Mouse (Mus musculus) stomach, postnatal 0 days (tissue): ENCODE results near the gene Anxa6. TPM values are rescaled to one million over a fixed set of nuclear protein-coding genes. Genes with fewer than 3 reads are reported as not detected.

Experiments
- ATAC-seq: fragments of 200-750 bp; cut with Nextera tagmentation; 2 replicates; pipeline ENCODE4 v1.8.0; 2017; ENCODE audit not compliant: low FRiP score, low TSS enrichment
- DNase-seq: peaks from one replicate; pipeline ENCODE4 v3.0.0-alpha.2; 2016; ENCODE audit warnings: low spot score
- H3K27ac ChIP-seq: fragments of 300-500 bp; sonication (generic); replicated peaks from 2 replicates; pipeline ENCODE4 v1.5.1; 2014; ENCODE audit warnings: mild to moderate bottlenecking, control low read depth
- H3K27me3 ChIP-seq: fragments of 300-500 bp; sonication (generic); 2 replicates; pipeline ENCODE4 v1.6.1; 2014; ENCODE audit warnings: low read length; ENCODE audit not compliant: control insufficient read depth, insufficient read depth
- H3K36me3 ChIP-seq: fragments of 300-500 bp; sonication (generic); 2 replicates; pipeline ENCODE4 v1.6.1; 2014; ENCODE audit warnings: low read length, mixed read lengths; ENCODE audit not compliant: control insufficient read depth, insufficient read depth
- H3K4me1 ChIP-seq: fragments of 300-500 bp; sonication (generic); replicated peaks from 2 replicates; pipeline ENCODE4 v1.6.1; 2014; ENCODE audit warnings: antibody characterized with exemption; ENCODE audit not compliant: control insufficient read depth, insufficient read depth
- H3K4me2 ChIP-seq: fragments of 300-500 bp; sonication (generic); replicated peaks from 2 replicates; pipeline ENCODE4 v1.6.1; 2014; ENCODE audit warnings: low read depth, mild to moderate bottlenecking, control low read depth, moderate library complexity
- H3K4me3 ChIP-seq: fragments of 300-500 bp; sonication (generic); 2 replicates; pipeline ENCODE4 v1.5.1; 2014; ENCODE audit warnings: low read depth, low read length, control low read depth
- H3K9ac ChIP-seq: fragments of 300-500 bp; sonication (generic); 2 replicates; pipeline ENCODE4 v1.6.1; 2014; ENCODE audit warnings: mild to moderate bottlenecking, low read length, control low read depth, mixed read lengths
- H3K9me3 ChIP-seq: fragments of 300-500 bp; sonication (generic); 2 replicates; pipeline ENCODE4 v1.6.1; 2016; ENCODE audit warnings: low read length; ENCODE audit not compliant: control insufficient read depth
- CTCF ChIP-seq: IDR thresholded peaks from 2 replicates; pipeline ENCODE4 v1.5.1; 2016; ENCODE audit warnings: antibody characterized with exemption, low read depth, mild to moderate bottlenecking, moderate library complexity
- EP300 ChIP-seq: optimal IDR thresholded peaks from 2 replicates; pipeline ENCODE3; 2016; ENCODE audit warnings: antibody characterized with exemption
- WGBS: fragments of 180-500 bp; shearing (Covaris S2); extraction: QIAGEN DNeasy Blood & Tissue Kit; methylation state at CpG from one replicate; pipeline ENCODE4 v1.1.7; 2014; 5-methylcytosine and 5-hydroxymethylcytosine counted together
- polyA plus RNA-seq: library from polyadenylated mRNA; unstranded; fragments of >200 nt; fragmentation: Nextera tagmentation; extraction: Ambion mirVana; gene quantifications from 2 replicates; pipeline ENCODE4 v1.2.1, GENCODE M21; 2015

The Anxa6 gene
- polyA plus RNA-seq, 1 experiment from 2014 or later: 141 TPM

- H3K4me1 ChIP-seq: no peaks in the 10 kb centered on the region
- H3K9ac ChIP-seq: no peak overlapping the region
- H3K27ac ChIP-seq: no peak overlapping the region
- TF ChIP-seq EP300 (no peak), CTCF (no peak)
- no peak overlapping the region for H3K4me3 ChIP-seq
- H3K9me3 ChIP-seq: no peaks in the 10 kb centered on the region
- H3K27me3 ChIP-seq: no peaks in the 10 kb centered on the region
- no peak overlapping the region for H3K4me2 ChIP-seq
- no peaks in the 10 kb centered on the region for H3K36me3 ChIP-seq
- DNase-seq: no peak
- WGBS: 49% methylated on average over 4 of the region's 4 CpGs
- ATAC-seq: no peak
These were observed 33.7 kb upstream of the Anxa6 start for GRCm38 (mm10) chr11:55066921-55067320.

GRCm38 (mm10) chr11:55062856-55063255 lies 29.6 kb upstream of the Anxa6 start:
- Histone ChIP-seq H3K9ac (no peak overlapping the region), H3K36me3 (no peaks in the 10 kb centered on the region), H3K4me2 (no peak overlapping the region), H3K9me3 (no peaks in the 10 kb centered on the region), H3K4me3 (no peak overlapping the region), H3K27ac (no peak overlapping the region), H3K27me3 (no peaks in the 10 kb centered on the region), H3K4me1 (no peaks in the 10 kb centered on the region)
- DNase-seq (no peak), ATAC-seq (no peak)
- TF ChIP-seq CTCF: no peak
- no peak for TF ChIP-seq EP300
- WGBS: 29% methylated on average over 5 of the region's 5 CpGs

GRCm38 (mm10) chr11:55060802-55061201 lies 27.6 kb upstream of the Anxa6 start:
- Histone ChIP-seq H3K4me3 (no peak overlapping the region), H3K27me3 (no peaks in the 10 kb centered on the region), H3K9me3 (no peaks in the 10 kb centered on the region), H3K4me1 (no peaks in the 10 kb centered on the region), H3K27ac (no peak overlapping the region), H3K9ac (no peak overlapping the region), H3K36me3 (no peaks in the 10 kb centered on the region), H3K4me2 (no peak overlapping the region)
- TF ChIP-seq CTCF: no peak
- no peak for TF ChIP-seq EP300
- DNase-seq: no peak
- 87% methylated on average over 5 of the region's 5 CpGs for WGBS
- no peak for ATAC-seq

- no peaks in the 10 kb centered on the region for H3K27me3 ChIP-seq
- H3K4me3 ChIP-seq: no peak overlapping the region
- no peaks in the 10 kb centered on the region for H3K9me3 ChIP-seq
- H3K27ac ChIP-seq: no peak overlapping the region
- DNase-seq (no peak), ATAC-seq (no peak)
- no peak overlapping the region for H3K9ac ChIP-seq
- H3K36me3 ChIP-seq: no peaks in the 10 kb centered on the region
- no peak for TF ChIP-seq EP300
- peak; percentile 38 for TF ChIP-seq CTCF
- WGBS: 80% methylated on average over 3 of the region's 3 CpGs
- H3K4me2 ChIP-seq: no peak overlapping the region
- no peaks in the 10 kb centered on the region for H3K4me1 ChIP-seq
These were observed 24.3 kb upstream of the Anxa6 start for GRCm38 (mm10) chr11:55057511-55057910.

- TF ChIP-seq EP300 (no peak), CTCF (no peak)
These were observed 17.7 kb upstream of the Anxa6 start for GRCm38 (mm10) chr11:55050837-55051510.

GRCm38 (mm10) chr11:55046600-55046999 lies 13.4 kb upstream of the Anxa6 start:
- no peak for TF ChIP-seq EP300
- peak; percentile 79 for TF ChIP-seq CTCF
- ATAC-seq: no peak
- no peaks in the 10 kb centered on the region for H3K9me3 ChIP-seq
- DNase-seq: peak; percentile 55
- no peaks in the 10 kb centered on the region for H3K36me3 ChIP-seq
- no peaks in the 10 kb centered on the region for H3K4me1 ChIP-seq
- 48% methylated on average over 5 of the region's 5 CpGs for WGBS
- no peaks in the 10 kb centered on the region for H3K27me3 ChIP-seq
- no peak overlapping the region for H3K4me3 ChIP-seq
- no peak overlapping the region for H3K9ac ChIP-seq
- H3K4me2 ChIP-seq: no peak overlapping the region
- no peak overlapping the region for H3K27ac ChIP-seq

More at GRCm38 (mm10) chr11:55050837-55051510, 17.7 kb upstream of the Anxa6 start:
- no peak overlapping the region for H3K4me3 ChIP-seq
- no peaks in the 10 kb centered on the region for H3K27me3 ChIP-seq
- DNase-seq: no peak
- no peaks in the 10 kb centered on the region for H3K4me1 ChIP-seq
- no peaks in the 10 kb centered on the region for H3K9me3 ChIP-seq
- H3K36me3 ChIP-seq: no peaks in the 10 kb centered on the region
- no peak overlapping the region for H3K27ac ChIP-seq
- H3K9ac ChIP-seq: no peak overlapping the region
- 74% methylated on average over 7 of the region's 7 CpGs for WGBS
- no peak overlapping the region for H3K4me2 ChIP-seq
- no peak for ATAC-seq
